Mouse (Mus musculus): ENCODE measurements around the gene Sstr5.

The Sstr5 gene

GRCm38 (mm10) chr17:25497013-25497412 lies at the start of gene Sstr5:
Sstr5 (minus strand) TSS chr17:25497288.
- DNase-seq (ENCODE audit: low read depth in 2 of 2, low spot score in 2 of 2) = no peak

GRCm38 (mm10) chr17:25541768-25542167 lies 44.7 kb upstream of the Sstr5 start:
- no peak for DNase-seq (ENCODE audit: low read depth in 2 of 2, low spot score in 2 of 2)

- DNase-seq (ENCODE audit: low read depth in 2 of 2, low spot score in 2 of 2) = no peak
Measured at GRCm38 (mm10) chr17:25540731-25541130, 43.6 kb upstream of the Sstr5 start.

- no peak for DNase-seq (ENCODE audit: low read depth in 2 of 2, low spot score in 2 of 2)
Measured at GRCm38 (mm10) chr17:25538945-25539875, 42.1 kb upstream of the Sstr5 start.

GRCm38 (mm10) chr17:25530357-25531022 lies 33.4 kb upstream of the Sstr5 start:
- no peak for DNase-seq (ENCODE audit: low read depth in 2 of 2, low spot score in 2 of 2)

GRCm38 (mm10) chr17:25522080-25522479 lies 25.0 kb upstream of the Sstr5 start:
- DNase-seq (ENCODE audit: low read depth in 2 of 2, low spot score in 2 of 2) = no peak

GRCm38 (mm10) chr17:25520492-25520891 lies 23.4 kb upstream of the Sstr5 start:
- no peak for DNase-seq (ENCODE audit: low read depth in 2 of 2, low spot score in 2 of 2)

- no peak for DNase-seq (ENCODE audit: low read depth in 2 of 2, low spot score in 2 of 2)
Measured at GRCm38 (mm10) chr17:25519511-25519910, 22.4 kb upstream of the Sstr5 start.

GRCm38 (mm10) chr17:25518144-25518543 lies 21.1 kb upstream of the Sstr5 start:
- DNase-seq (ENCODE audit: low read depth in 2 of 2, low spot score in 2 of 2) = no peak

- DNase-seq (ENCODE audit: low read depth in 2 of 2, low spot score in 2 of 2) = no peak
Measured at GRCm38 (mm10) chr17:25516315-25516714, 19.2 kb upstream of the Sstr5 start.

GRCm38 (mm10) chr17:25514055-25514454 lies 17.0 kb upstream of the Sstr5 start:
- DNase-seq (ENCODE audit: low read depth in 2 of 2, low spot score in 2 of 2) = no peak

- no peak for DNase-seq (ENCODE audit: low read depth in 2 of 2, low spot score in 2 of 2)
Measured at GRCm38 (mm10) chr17:25511876-25512275, 14.8 kb upstream of the Sstr5 start.

GRCm38 (mm10) chr17:25510074-25510830 lies 13.2 kb upstream of the Sstr5 start:
- no peak for DNase-seq (ENCODE audit: low read depth in 2 of 2, low spot score in 2 of 2)

- DNase-seq (ENCODE audit: low read depth in 2 of 2, low spot score in 2 of 2) = peak; percentile 7 to 14
Measured at GRCm38 (mm10) chr17:25508860-25509577, 11.9 kb upstream of the Sstr5 start.

- DNase-seq (ENCODE audit: low read depth in 2 of 2, low spot score in 2 of 2) = no peak
Measured at GRCm38 (mm10) chr17:25507799-25508198, 10.7 kb upstream of the Sstr5 start.

- DNase-seq (ENCODE audit: low read depth in 2 of 2, low spot score in 2 of 2) = no peak
Measured at GRCm38 (mm10) chr17:25502599-25502998, 5.5 kb upstream of the Sstr5 start.

- no peak for DNase-seq (ENCODE audit: low read depth in 2 of 2, low spot score in 2 of 2)
Measured at GRCm38 (mm10) chr17:25482092-25482491, 15.0 kb downstream of the Sstr5 start.

- no peak for DNase-seq (ENCODE audit: low read depth in 2 of 2, low spot score in 2 of 2)
Measured at GRCm38 (mm10) chr17:25480820-25481219, 16.3 kb downstream of the Sstr5 start.

GRCm38 (mm10) chr17:25480152-25480551 lies 16.9 kb downstream of the Sstr5 start:
- DNase-seq (ENCODE audit: low read depth in 2 of 2, low spot score in 2 of 2) = no peak

GRCm38 (mm10) chr17:25475946-25476744 lies 20.9 kb downstream of the Sstr5 start:
- DNase-seq (ENCODE audit: low read depth in 2 of 2, low spot score in 2 of 2) = peak; percentile 27 to 46
